Mouse (Mus musculus) inflammation-experienced regulatory T-cells, adult 16 weeks (primary cell): ENCODE measurements around the gene Grb10. TPM values are rescaled to one million over a fixed set of nuclear protein-coding genes. Genes with fewer than 3 reads are reported as not detected.

ENCODE experiments used
- polyA plus RNA-seq: library from polyadenylated mRNA; unstranded; fragments of 100-300 nt; shearing (Covaris generic); gene quantifications from one replicate; pipeline ENCODE4 v1.2.1, GENCODE M21; 2017

The Grb10 gene
- not detected for polyA plus RNA-seq

GRCm38 (mm10) chr11:12038470-12038985 lies at the start of gene Grb10:
Gene Grb10 (minus strand): TSS chr11:12038683.

GRCm38 (mm10) chr11:11897645-11898357 lies 140.7 kb downstream of the Grb10 start, which contains the start of gene Ddc:
Gene Ddc (minus strand): TSS chr11:11898144.

Other genes with a start within 250 kb of the Grb10 start
- 12.5 TPM for gene Fignl1, start 229.7 kb downstream of the Grb10 start, polyA plus RNA-seq
- 7.2 TPM for gene Ddc, start 140.5 kb downstream of the Grb10 start, polyA plus RNA-seq